Mouse (Mus musculus): ENCODE measurements around the gene Hnf1b. TPM values are rescaled to one million over a fixed set of nuclear protein-coding genes. Genes with fewer than 3 reads are reported as not detected.

Gene Hnf1b
- total RNA-seq, 1 experiment from 2014 or later: 0.58 TPM

Other genes with a start within 250 kb of the Hnf1b start
- 1.4 TPM in 1 of 2 replicates, not detected in the other for gene Rpl9-ps1, start 204.4 kb upstream of the Hnf1b start, total RNA-seq (2017)
- 25.6 and 29.2 TPM in 2 replicates for gene Ccl3, start 200.7 kb upstream of the Hnf1b start, total RNA-seq (2017)
- gene Ccl4, start 187.5 kb upstream of the Hnf1b start, total RNA-seq (2017): 15.6 and 16.2 TPM in 2 replicates
- 160 TPM in 2 replicates for gene Wfdc17, start 146.1 kb upstream of the Hnf1b start, total RNA-seq (2017)
- gene Wfdc18, start 141.0 kb upstream of the Hnf1b start, total RNA-seq (2017): 1.5 and 2.5 TPM in 2 replicates
- 177 and 234 TPM in 2 replicates for gene Wfdc21, start 103.1 kb upstream of the Hnf1b start, total RNA-seq (2017)
- 39.9 and 41.6 TPM in 2 replicates for gene Heatr6, start 96.4 kb upstream of the Hnf1b start, total RNA-seq (2017)
- gene Ddx52, start 92.0 kb downstream of the Hnf1b start, total RNA-seq (2017): 71.0 and 73.2 TPM in 2 replicates
- gene Synrg, start 114.4 kb downstream of the Hnf1b start, total RNA-seq (2017): 35.6 and 43.1 TPM in 2 replicates
- 1.3 TPM in 1 of 2 replicates, not detected in the other for gene Dusp14, start 219.2 kb downstream of the Hnf1b start, total RNA-seq (2017)